Mouse (Mus musculus): Measurements from ENCODE around the gene Cc2d1b.

The Cc2d1b gene

DNA sequence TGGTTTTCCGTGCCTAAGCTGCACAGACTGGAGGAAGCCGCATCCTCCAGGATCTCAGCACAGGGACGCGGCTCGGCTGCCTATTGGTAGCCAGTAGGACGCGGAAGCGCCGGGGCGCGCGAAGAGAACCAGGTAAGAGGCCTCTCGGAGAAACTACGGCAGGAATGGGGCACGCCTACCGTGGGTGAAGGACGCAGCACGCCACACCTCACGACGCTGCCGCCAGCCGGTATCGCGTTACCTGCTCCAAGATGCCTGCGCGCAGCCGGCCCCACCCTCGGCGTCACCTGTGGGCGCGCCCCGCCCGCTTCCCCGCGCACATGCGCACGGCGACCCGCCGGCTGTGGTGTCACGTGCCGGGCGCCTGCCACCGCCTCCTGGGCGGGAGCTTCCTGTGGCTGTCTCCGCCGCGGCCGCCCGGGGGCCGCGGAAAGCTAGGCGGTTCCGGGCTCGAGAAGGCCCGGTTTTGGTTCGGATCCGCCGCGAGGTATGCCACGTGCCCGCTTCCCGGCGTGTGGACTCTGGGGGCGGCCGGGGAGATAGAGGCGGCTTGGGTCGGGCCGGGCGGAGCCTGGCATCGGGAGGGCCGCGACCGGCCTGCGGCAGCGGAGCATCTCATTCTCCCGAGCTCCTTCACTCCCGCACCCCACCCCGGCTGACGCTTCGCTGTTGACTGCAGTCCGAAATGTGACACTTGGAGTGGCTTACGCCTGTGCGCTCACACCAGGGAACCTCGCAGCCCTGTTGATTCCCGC, at the start of gene Cc2d1b:
Cc2d1b (plus strand) TSS at position 354 of the 755 bp plus-strand sequence.
- peak; percentile 88 for DNase-seq (ENCODE audit: low read depth, low spot score)

DNA sequence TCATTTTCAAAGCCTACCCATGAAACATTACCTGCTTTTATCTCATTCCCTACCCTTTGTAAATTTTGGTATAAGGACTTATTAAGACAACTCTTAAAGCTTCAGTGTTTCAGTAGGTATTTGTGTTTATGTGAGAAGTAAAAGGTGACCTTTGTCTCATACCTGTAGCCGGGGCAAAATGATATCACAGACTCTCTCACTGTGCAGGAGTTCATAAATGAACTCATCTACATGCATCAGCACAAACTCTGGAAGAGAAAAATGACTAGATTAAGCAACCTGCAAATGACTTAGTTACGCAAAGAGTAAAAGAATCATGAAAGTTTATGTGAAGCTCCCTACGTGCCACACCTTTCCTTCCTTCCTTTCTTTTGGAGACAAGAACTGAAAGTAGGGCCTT, 47.1 kb upstream of the Cc2d1b start:
- no peak for DNase-seq (ENCODE audit: low read depth, low spot score)

- DNase-seq (ENCODE audit: low read depth, low spot score), result peak; percentile 99
Observed at GRCm38 (mm10) chr4:108578840-108579742, 40.6 kb upstream of the Cc2d1b start, which contains the start of the genes Prpf38a and Orc1. Prpf38a (minus strand) TSS chr4:108579336. Orc1 (plus strand) TSS chr4:108579423.

DNA sequence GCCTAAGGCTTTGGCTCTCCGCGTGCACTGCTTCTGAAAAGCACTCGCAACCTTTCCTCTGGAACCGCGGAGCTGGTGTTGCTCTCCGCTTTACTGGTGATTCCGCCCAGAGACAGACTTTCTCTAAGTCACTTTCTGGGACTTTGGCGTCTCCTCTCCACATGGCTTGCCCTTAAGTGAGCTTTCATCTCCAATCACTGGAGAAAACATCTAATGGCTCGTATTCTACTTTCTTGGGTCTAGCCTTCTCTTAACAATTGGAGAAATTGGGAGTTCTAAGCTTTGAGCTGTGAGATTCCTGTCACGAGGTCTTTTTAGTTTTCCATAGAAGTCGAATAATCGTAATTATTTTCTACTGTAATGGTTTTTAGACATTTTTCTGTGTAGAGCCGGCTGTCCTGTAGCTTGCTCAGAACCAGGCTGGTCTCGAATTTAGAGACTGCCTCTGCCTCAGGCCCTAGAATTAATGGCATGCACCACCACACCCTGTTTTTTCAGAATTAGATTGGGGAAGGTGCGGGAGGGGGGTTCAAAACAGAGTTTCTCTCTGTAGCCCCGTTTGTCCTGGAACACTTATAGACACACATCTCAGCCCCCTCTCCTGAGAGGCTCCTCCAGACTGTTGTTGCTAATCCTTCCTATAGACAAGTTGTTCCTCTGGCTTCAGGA, 39.9 kb upstream of the Cc2d1b start:
- DNase-seq (ENCODE audit: low read depth, low spot score), result no peak

DNA sequence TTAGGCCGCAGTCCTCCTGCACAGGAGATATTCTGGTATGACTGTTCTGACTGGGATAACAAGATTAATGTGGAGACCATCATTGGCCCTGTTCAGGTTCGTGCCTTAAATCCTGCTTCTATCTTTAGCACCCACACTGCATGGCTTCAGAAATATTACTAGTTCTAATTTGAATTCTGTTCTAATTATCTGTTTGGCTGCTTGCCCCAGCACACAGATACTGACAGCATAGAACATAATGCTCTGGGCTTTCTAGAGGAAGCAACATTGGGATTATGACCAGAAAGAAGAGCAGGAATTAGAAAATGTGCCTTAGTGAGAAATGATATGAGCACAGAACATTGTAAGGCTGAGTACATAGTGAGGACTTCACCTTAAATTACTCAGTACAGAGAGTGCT, 26.4 kb upstream of the Cc2d1b start:
- DNase-seq (ENCODE audit: low read depth, low spot score), result no peak

DNA sequence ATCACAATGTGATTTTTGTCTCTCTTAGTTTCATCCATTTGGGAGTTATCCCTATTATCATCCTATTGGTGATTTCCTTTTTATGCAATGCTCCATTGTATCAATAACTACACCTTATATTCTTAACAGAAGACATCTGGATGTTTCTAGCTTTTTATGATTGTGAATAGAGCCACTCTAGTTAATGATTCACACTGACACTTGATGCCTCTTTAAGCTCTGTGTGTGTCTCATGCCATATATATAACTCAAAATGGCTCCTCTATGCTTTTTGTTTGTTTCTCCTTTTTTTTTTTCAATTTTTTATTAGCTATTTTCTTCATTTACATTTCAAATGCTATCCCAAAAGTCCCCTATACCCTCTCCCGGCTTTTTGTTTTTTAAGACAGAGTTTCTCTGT, 24.0 kb upstream of the Cc2d1b start:
- DNase-seq (ENCODE audit: low read depth, low spot score), result no peak

- DNase-seq (ENCODE audit: low read depth, low spot score), result no peak
Observed at GRCm38 (mm10) chr4:108598306-108598705, 21.4 kb upstream of the Cc2d1b start.

- no peak for DNase-seq (ENCODE audit: low read depth, low spot score)
Observed at GRCm38 (mm10) chr4:108601870-108602269, 17.9 kb upstream of the Cc2d1b start.

DNA sequence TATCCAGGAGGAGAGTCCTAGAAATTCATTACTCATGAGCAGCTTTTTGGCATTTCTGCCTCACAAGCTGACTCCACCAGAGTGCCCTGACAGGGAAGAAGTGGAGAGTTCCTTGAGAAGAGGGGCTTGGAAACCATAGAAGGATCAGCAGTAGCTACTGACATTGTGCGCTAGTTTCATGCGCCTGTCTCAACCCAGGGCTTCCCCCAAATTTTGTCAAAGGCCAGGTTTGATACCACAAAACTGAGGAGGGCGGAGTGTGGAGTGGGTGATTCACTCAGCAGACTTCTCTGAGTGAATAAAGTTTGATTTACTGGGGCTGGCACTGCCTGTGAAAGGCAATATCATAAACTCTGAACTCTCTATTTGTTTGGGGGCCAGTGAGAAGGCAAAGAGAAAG, 11.1 kb upstream of the Cc2d1b start:
- DNase-seq (ENCODE audit: low read depth, low spot score), result no peak

DNA sequence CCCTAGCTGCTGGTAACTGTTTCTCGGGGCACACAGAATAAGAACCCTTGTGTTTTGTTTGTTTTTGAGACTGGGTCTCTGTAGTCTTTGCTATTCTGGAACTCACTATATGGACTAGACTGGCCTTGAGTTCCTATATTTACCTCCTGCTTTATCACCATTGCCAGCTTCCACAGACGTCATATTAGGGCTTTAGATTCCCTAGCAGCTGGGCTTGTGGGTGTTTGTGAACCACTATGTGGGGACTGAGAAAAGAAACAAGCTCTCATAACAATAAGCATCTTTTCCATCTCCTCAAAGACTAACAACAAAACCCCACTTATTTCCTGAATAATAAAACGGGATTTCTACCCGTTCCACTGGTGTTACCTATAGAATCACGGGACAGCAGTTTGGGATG, 8.8 kb upstream of the Cc2d1b start:
- no peak for DNase-seq (ENCODE audit: low read depth, low spot score)

GRCm38 (mm10) chr4:108618586-108618985, 1.2 kb upstream of the Cc2d1b start:
- DNase-seq (ENCODE audit: low read depth, low spot score), result no peak

DNA sequence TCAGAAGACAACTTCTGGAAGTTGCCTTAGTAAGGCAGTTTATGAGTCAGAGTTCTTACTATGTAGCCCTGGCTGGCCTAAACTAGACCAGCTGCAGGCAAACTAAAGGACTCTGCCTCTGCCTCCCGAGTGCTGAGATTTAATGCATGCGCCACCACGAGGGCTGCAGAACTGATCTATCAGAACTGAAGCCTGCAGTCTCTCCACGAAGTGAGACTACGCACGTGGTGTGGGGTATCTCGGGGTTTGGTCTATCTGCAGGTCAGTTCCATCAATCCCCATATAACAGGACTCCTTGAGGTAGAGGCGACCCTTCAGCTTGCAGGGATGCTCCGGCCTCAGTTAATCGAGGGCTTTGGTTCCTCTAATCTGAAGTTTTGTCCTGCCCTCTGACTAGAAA, 575 bp upstream of the Cc2d1b start:
- no peak for DNase-seq (ENCODE audit: low read depth, low spot score)

- no peak for DNase-seq (ENCODE audit: low read depth, low spot score)
Observed at GRCm38 (mm10) chr4:108620536-108620935, 796 bp downstream of the Cc2d1b start.

GRCm38 (mm10) chr4:108621504-108621903, 1.8 kb downstream of the Cc2d1b start:
- no peak for DNase-seq (ENCODE audit: low read depth, low spot score)

- DNase-seq (ENCODE audit: low read depth, low spot score), result no peak
Observed at GRCm38 (mm10) chr4:108627066-108627465, 7.3 kb downstream of the Cc2d1b start.

GRCm38 (mm10) chr4:108629363-108629880, 9.7 kb downstream of the Cc2d1b start:
- no peak for DNase-seq (ENCODE audit: low read depth, low spot score)

DNA sequence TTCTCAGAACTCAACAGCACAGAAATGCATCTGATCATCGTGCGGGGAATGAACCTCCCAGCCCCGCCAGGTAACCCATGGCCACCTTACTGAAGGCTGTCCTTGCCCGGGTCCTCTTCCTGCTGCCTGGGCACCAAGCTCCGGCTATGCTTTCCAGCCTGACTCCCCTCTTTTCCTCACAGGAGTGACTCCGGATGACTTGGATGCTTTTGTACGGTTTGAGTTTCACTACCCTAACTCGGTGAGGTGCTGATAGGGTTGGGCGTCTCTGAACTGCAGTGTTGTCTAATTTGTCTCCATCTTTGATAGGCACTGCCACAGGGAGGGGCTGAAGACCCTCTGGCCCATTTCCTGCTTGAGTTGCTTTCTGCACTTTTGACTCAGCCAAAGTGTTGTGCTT, 10.4 kb downstream of the Cc2d1b start:
- DNase-seq (ENCODE audit: low read depth, low spot score), result no peak

DNA sequence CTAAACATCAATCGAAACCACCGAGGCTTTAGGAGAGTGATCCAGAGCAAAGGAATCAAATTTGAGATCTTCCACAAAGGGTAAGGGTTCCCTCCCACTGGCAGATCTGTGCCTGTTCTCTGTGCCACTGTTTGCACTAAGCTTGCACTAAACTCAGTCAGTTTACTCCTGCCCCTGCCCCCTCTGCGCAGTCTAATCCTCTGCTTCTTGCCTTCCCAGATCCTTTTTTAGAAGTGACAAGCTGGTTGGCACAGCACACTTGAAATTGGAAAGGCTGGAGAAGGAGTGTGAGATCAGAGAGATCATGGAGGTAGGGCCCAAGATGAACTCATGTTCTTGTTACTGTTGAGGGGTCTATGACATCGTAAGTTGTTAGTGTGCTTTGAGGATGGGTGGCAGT, 11.9 kb downstream of the Cc2d1b start:
- DNase-seq (ENCODE audit: low read depth, low spot score), result no peak

DNA sequence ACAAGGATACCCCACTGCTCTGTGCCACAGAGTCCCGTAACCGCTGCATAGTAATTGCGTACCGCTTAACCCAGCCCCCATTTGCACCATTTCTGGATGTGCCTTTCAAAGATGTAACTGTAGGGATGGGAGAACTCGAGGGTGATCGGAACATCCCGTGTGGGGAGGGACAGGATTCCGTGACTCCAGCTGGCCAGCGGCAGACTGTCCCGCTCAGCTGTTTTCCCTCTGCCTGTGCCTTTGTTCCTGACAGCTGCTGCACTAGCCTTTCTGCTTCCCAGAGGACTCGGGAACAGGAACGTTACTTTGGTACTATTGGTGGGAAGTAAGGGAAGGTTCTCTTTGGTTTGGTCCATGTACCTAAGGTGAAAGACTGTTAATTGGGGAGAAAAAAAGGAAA, 14.0 kb downstream of the Cc2d1b start:
- DNase-seq (ENCODE audit: low read depth, low spot score), result no peak

GRCm38 (mm10) chr4:108634696-108635095, 15.0 kb downstream of the Cc2d1b start:
- no peak for DNase-seq (ENCODE audit: low read depth, low spot score)

DNA sequence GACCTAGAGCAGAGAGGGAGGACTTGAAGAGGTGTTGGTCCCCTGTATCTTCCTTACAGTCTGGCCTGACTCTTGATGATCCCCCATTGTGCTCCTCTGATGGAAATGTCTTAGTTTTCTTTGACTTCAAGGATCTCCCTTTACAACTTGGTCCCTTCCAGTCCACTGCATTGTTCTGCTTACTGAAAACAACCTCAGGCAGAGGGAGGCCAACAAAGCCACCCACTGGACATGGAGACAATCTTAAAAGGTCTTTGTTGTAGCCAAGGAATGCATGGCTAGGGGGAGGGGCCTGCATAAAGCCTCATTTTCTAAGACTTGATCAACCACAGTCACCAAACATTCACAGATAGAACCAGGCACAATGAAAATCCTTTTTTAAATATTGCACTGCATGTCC, 15.4 kb downstream of the Cc2d1b start:
- no peak for DNase-seq (ENCODE audit: low read depth, low spot score)

GRCm38 (mm10) chr4:108637721-108638120, 18.0 kb downstream of the Cc2d1b start:
- DNase-seq (ENCODE audit: low read depth, low spot score), result no peak

All from c-Kit-negative CD71-positive TER-119-positive erythroid progenitor cells, embryonic 14.5 days (primary cell).